Mouse (Mus musculus) forebrain, embryonic 16.5 days (tissue): ENCODE results near the gene Srsf10. TPM values are rescaled to one million over a fixed set of nuclear protein-coding genes. Genes with fewer than 3 reads are reported as not detected.
A peak's percentile ranks its signal among the peaks of the same experiment; 100 is the strongest.

Experiments
- ATAC-seq: fragments of 200-750 bp; cut with Nextera tagmentation; 2 replicates; pipeline ENCODE4 v1.8.0; 2017; ENCODE audit warnings: mild to moderate bottlenecking, moderate library complexity
- H3K27ac ChIP-seq: fragments of 300-500 bp; sonication (generic); 2 replicates; pipeline ENCODE4 v1.5.1; 2014; ENCODE audit warnings: low read length, control low read depth
- H3K27me3 ChIP-seq: fragments of 300-500 bp; sonication (generic); replicated peaks from 2 replicates; pipeline ENCODE4 v1.6.1; 2014; ENCODE audit warnings: low read length; ENCODE audit not compliant: control insufficient read depth, insufficient read depth
- H3K36me3 ChIP-seq: fragments of 300-500 bp; sonication (generic); 2 replicates; pipeline ENCODE4 v1.6.1; 2014; ENCODE audit not compliant: control insufficient read depth, insufficient read depth
- H3K4me1 ChIP-seq: fragments of 300-500 bp; sonication (generic); replicated peaks from 2 replicates; pipeline ENCODE4 v1.6.1; 2014; ENCODE audit warnings: low read length; ENCODE audit not compliant: control insufficient read depth, insufficient read depth
- H3K4me2 ChIP-seq: fragments of 300-500 bp; sonication (generic); 2 replicates; pipeline ENCODE4 v1.6.1; 2014; ENCODE audit warnings: mild to moderate bottlenecking, low read length, control low read depth
- H3K4me3 ChIP-seq: fragments of 300-500 bp; sonication (generic); replicated peaks from 2 replicates; pipeline ENCODE4 v1.5.1; 2014; ENCODE audit warnings: mild to moderate bottlenecking, low read length, control low read depth
- H3K9ac ChIP-seq: fragments of 300-500 bp; sonication (generic); replicated peaks from 2 replicates; pipeline ENCODE4 v1.6.1; 2014; ENCODE audit warnings: low read depth, low read length, control low read depth
- H3K9me3 ChIP-seq: fragments of 300-500 bp; sonication (generic); 2 replicates; pipeline ENCODE4 v1.6.1; 2016; ENCODE audit warnings: low read length; ENCODE audit not compliant: control insufficient read depth
- WGBS: fragments of 180-500 bp; shearing (Covaris S2); extraction: QIAGEN DNeasy Blood & Tissue Kit; methylation state at CpG from one replicate; pipeline ENCODE4 v1.1.7; 2014; 5-methylcytosine and 5-hydroxymethylcytosine counted together
- polyA plus RNA-seq: library from polyadenylated mRNA; unstranded; fragments of >200 nt; fragmentation: Nextera tagmentation; extraction: Ambion mirVana; gene quantifications from 2 replicates; pipeline ENCODE4 v1.2.1, GENCODE M21; 2015

Gene Srsf10
- polyA plus RNA-seq, 1 experiment from 2014 or later, result 253 TPM

DNA sequence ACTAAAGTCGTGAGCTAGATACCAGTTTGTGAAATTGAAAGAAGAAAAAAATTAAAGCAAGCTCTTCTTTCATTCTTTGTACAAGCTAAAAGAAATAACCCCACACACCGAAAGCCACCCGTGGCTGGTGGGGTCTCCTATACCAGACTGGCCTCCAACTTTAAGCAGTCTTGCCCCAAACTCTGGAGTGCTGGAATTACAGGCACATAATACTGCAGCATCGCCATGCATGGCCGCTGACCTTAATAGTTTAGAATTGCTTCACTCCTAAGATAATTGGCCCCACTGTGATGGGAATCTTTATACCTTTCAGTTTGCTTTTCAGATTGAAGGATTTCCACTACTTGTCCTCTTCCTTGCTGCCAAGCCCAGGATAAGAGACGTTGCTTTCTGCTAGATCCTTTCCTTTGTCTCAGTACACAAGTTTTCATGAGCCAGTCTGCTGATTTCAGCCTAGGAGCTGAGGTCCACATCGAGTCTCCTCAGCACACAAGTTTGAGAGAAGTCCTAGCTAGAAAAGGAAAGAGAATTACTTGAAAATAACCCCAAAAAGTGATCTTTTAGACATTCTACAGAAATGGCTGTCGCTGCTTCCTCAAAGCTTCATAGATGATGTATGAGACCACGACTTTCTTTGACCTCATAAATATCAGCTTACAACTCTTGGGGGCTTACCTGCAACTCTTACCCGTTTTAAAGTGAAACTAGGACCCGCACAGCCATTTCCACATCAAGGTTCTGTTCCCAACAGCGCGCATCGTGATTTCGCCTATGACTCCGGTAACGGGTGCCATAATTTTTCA, 17.2 kb downstream of the Srsf10 start:
- WGBS, result 8% methylated on average over 17 of the region's 17 CpGs
- peaks cover 3% of the 10 kb centered on the region for H3K36me3 ChIP-seq
- H3K4me1 ChIP-seq, result peaks cover 41% of the 10 kb centered on the region

DNA sequence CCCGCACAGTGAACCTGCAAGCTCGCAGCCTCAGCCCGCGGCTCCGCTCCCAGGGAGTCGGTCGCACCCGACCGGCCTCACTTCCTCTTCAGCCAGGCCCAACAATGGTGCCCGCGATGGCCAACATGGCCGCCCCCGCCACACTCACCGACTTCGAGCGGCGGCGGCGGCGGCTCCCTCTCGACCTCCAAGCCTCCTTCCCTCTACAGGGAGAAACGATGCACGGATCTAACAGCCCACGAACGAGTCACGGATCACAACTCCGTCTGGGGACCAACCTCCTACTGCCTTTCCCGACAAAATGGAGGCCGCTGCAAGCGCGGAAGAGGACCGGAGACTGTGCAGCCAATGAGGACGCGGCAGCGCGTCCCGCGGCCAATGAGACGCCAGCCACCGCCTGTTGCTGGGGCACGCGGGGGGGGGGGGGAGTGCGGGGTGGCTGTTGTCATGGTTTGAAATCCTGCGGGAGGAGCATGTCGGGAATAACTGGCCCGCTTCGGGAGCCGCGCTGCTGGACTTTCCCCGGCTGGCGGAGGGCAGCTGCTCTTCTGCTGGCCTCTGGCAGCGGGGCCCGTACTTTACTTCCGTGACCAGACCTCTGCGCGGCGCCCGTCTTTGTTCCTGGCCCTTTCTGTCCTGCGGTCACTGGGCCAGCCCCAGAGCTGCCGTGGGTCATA, 18.1 kb downstream of the Srsf10 start, which contains the start of gene Pnrc2:
Pnrc2 (minus strand) TSS at position 325 of the 677 bp plus-strand sequence.
- peak within 1 kb of the TSS; percentile 76 for H3K4me3 ChIP-seq
- H3K9ac ChIP-seq, result peak within 1 kb of the TSS; percentile 77
- under 1% methylated on average over 60 of the region's 60 CpGs for WGBS
- H3K4me1 ChIP-seq, result peaks cover 41% of the 10 kb centered on the region
- H3K27ac ChIP-seq, result peak within 1 kb of the TSS; percentile 98
- peak; percentile 98 for ATAC-seq
- no peaks in the 10 kb centered on the region for H3K27me3 ChIP-seq
- no peaks in the 10 kb centered on the region for H3K9me3 ChIP-seq
- H3K36me3 ChIP-seq, result peaks cover 3% of the 10 kb centered on the region
- peak within 1 kb of the TSS; percentile 77 for H3K4me2 ChIP-seq

More for the DNA sequence above, 17.2 kb downstream of the Srsf10 start:
- Histone ChIP-seq H3K27me3 (no peaks in the 10 kb centered on the region), H3K9me3 (no peaks in the 10 kb centered on the region), H3K9ac (peak overlapping the region; percentile 75), H3K4me3 (peak overlapping the region; percentile 76), H3K27ac (peak overlapping the region; percentile 98), H3K4me2 (peak overlapping the region; percentile 77)
- ATAC-seq, result no peak

DNA sequence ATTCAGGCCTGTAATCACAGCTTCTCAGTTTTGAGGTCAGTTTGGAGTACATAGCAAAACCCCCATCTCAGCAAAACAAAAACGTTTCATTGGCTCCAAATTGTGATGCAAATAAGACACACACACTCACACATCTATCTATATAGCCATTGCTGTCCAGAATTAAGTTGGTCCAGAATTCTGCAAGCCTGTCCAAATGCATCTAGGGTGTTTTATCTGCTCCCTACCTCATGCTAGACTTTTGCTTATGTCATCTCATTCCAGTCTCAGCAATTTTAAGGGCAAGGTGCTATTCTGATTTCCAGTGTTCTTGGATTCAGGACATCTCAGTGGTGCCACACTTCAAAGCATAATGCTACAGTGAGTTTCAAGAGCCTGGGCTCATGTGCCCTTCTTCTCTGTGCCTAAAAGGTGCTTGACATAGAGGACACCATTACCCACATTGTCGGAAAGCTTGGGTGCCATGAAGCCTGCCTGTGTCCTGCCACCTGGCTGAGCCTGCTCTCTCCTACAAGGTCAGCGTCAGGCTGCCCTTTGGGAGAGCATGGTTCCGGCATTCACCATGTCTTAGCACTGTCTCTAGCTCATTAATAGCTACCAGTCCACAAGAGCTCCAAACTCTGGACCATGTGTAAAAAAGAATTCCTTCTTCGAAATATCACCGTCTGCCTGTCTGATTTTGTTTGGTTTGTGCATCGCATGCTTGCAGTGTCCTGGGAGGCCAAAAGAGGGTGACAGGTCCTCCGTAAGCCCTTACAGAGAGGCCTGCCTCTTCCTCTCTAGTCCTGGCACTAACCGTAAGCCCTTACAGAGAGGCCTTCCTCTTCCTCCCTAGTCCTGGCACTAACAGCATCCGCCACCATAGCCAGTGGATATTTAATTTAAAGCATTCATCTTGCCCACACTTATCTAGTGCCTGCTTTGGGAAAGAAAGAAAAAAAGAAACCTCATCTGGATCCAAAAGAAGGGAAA, 19.3 kb downstream of the Srsf10 start:
- ATAC-seq, result no peak
- Histone ChIP-seq H3K9ac (no peak overlapping the region), H3K4me3 (peak overlapping the region; percentile 76), H3K4me1 (peaks cover 41% of the 10 kb centered on the region), H3K9me3 (no peaks in the 10 kb centered on the region), H3K36me3 (peaks cover 3% of the 10 kb centered on the region), H3K27ac (peak overlapping the region; percentile 98), H3K27me3 (no peaks in the 10 kb centered on the region), H3K4me2 (no peak overlapping the region)
- WGBS, result 82% methylated on average over 10 of the region's 10 CpGs

DNA sequence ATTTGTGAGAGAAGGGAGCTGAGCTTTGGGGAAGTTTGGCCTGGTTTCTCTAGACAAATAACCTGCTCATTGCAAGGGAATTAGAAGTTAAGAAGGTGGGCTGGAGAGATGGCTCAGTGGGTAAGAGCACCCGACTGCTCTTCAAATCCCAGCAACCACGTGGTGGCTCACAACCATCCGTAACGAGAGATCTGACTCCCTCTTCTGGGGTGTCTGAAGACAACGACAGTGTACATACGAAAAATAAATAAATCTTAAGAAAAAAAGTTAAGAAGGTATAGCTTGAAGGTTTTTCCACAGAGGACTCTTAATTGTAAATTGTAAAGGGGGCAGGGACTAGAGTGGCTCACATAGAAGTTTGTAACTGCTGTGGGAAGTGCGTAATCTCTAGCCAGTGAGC, 20.0 kb downstream of the Srsf10 start:
- no peak overlapping the region for H3K27ac ChIP-seq
- 23% methylated on average over 7 of the region's 7 CpGs for WGBS

DNA sequence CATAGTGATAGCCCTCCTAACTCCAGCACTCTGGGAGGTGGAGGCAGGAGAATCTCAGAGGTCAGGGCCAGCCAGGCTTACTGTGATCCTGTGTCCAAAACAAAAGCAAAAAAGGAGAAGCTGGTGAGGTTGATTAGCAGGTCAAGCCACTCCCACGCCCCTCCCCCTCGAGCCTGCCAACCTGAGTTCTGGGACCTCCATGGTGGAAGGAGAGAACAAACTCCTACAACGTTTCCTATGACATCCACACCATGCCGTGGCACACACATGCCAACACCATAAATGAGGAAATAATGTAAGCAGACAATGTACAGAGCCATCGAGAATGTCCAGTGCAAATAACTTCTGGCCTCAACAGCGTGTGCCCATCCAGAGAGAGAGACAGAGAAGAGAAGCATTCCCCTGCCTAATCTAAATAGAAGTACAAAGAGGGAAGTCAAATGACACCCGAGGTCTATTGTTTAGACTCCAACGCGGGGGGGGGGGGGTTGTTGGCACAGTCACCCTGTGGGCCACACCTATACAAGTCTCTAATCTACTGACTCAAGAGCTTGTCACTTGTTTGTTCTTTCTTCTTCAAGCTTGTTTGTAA, 20.5 kb downstream of the Srsf10 start:
- ATAC-seq, result no peak
- peak overlapping the region; percentile 46; the same call in 1 of the 2 replicates for H3K9ac ChIP-seq
- H3K27ac ChIP-seq, result peak overlapping the region; percentile 14; the same call in 1 of the 2 replicates
- H3K36me3 ChIP-seq, result peaks cover 3% of the 10 kb centered on the region; the same call in 1 of the 2 replicates
- 4% methylated on average over 9 of the region's 9 CpGs for WGBS
- peak overlapping the region; percentile 20 for H3K4me3 ChIP-seq
- H3K9me3 ChIP-seq, result no peaks in the 10 kb centered on the region
- H3K4me2 ChIP-seq, result peak overlapping the region; percentile 47
- peaks cover 36% of the 10 kb centered on the region for H3K4me1 ChIP-seq
- H3K27me3 ChIP-seq, result no peaks in the 10 kb centered on the region

More for the DNA sequence above, 20.0 kb downstream of the Srsf10 start:
- Histone ChIP-seq H3K36me3 (peaks cover 3% of the 10 kb centered on the region), H3K4me2 (no peak overlapping the region; the same call in 1 of the 2 replicates), H3K27me3 (no peaks in the 10 kb centered on the region), H3K4me3 (no peak overlapping the region), H3K9ac (no peak overlapping the region), H3K9me3 (no peaks in the 10 kb centered on the region), H3K4me1 (peaks cover 38% of the 10 kb centered on the region)
- ATAC-seq, result no peak

DNA sequence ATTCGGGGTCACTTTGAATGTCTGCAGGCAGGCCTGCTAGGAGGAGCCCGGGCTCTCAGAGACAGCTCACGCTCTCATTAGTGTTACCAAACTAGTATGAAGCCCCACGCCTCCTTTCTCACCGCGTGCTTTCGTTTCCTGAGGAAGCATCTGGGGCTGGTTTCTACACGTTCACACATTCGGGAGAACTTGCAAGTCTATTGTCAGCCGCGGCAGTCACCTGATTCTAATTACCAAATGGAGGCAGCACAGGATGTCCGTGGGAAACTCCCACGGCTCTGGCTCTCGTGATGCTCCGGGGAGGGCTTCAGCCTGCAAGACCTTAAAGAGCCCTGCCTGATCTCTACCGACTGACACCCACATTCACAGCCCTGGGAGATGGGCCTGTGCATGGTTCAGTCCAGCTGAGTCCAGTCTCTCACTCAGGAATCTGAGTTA, 21.1 kb downstream of the Srsf10 start:
- H3K9me3 ChIP-seq, result no peaks in the 10 kb centered on the region
- H3K4me1 ChIP-seq, result peaks cover 33% of the 10 kb centered on the region
- 0 out of 2 replicates have a peak overlapping the region, but pooled peaks have one; percentile 14 for H3K27ac ChIP-seq
- peak overlapping the region; percentile 47 for H3K4me2 ChIP-seq
- peak overlapping the region; percentile 20 for H3K4me3 ChIP-seq
- H3K27me3 ChIP-seq, result no peaks in the 10 kb centered on the region
- H3K9ac ChIP-seq, result peak overlapping the region; percentile 46
- peaks cover 3% of the 10 kb centered on the region; the same call in 1 of the 2 replicates for H3K36me3 ChIP-seq
- no peak for ATAC-seq
- WGBS, result under 1% methylated on average over 16 of the region's 16 CpGs

DNA sequence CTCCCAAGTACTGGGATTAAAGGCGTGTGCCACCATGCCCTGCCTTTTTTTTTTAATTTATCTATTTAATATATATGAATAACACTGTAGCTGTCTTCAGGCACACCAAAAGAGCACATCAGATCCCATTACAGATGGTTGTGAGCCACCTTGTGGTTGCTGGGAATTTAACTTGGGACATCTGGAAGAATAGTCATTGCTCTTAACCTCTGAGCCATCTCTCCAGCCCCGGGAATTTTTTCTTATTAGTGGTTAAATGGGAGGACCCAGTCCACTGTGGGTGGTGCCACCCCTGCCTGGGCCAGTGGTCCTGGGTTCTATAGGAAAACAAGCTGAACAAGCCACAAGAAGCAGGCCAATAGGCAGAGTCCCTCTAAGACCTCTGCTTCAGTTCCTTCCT, 22.2 kb downstream of the Srsf10 start:
- no peak overlapping the region for H3K4me3 ChIP-seq
- H3K9me3 ChIP-seq, result no peaks in the 10 kb centered on the region
- H3K9ac ChIP-seq, result no peak overlapping the region
- 70% methylated on average over 2 of the region's 2 CpGs for WGBS
- ATAC-seq, result no peak
- peaks cover 24% of the 10 kb centered on the region for H3K4me1 ChIP-seq
- H3K27me3 ChIP-seq, result no peaks in the 10 kb centered on the region
- H3K4me2 ChIP-seq, result no peak overlapping the region
- H3K27ac ChIP-seq, result no peak overlapping the region
- H3K36me3 ChIP-seq, result no peaks in the 10 kb centered on the region

DNA sequence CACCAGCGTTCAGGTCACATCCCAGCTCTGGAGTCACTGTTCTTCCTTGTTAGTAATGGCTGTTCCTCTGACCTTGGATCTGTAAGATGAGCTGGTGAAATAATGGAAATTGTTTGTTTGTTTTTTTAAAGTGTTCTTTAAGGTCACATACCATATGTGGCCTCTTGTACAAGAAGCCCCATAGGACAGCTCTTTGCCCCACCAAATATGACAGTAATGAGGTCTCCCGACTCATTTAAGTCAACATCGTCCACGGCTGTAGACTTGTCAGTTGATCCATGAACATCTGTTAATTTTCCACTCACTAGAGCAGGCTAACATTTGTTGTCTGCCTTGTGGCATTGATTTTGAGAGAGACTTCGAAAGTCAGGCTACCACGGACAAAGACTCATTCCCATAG, 23.5 kb downstream of the Srsf10 start:
- H3K36me3 ChIP-seq, result no peaks in the 10 kb centered on the region
- H3K9ac ChIP-seq, result no peak overlapping the region
- WGBS, result 78% methylated on average over 6 of the region's 6 CpGs
- no peak overlapping the region for H3K4me3 ChIP-seq
- H3K4me2 ChIP-seq, result no peak overlapping the region
- H3K27me3 ChIP-seq, result no peaks in the 10 kb centered on the region
- peaks cover 22% of the 10 kb centered on the region for H3K4me1 ChIP-seq
- ATAC-seq, result no peak
- H3K27ac ChIP-seq, result no peak overlapping the region
- no peaks in the 10 kb centered on the region for H3K9me3 ChIP-seq
